Mouse (Mus musculus): ENCODE measurements around the gene Bcorl1.

The Bcorl1 gene

DNA sequence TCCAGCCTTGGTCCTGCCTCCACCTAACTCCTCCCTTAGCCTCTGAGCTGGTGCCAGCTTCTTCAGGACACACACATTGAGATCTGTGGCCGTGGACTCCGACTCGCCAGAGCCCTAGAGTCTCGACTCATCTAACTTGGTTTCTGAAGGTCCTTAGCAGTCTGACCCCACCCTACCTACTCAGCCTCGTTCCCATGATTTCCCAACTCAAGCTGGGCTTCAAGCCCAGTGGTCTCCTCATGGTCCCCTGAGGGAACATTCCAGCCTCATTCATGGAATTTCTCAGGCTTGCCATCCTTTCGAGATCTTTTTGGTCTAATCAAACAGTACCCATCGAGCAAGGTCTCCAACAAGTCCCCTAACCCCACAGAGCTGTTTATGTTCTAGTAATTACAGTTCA is 100.8 kb downstream of the Bcorl1 start:
- DNase-seq (ENCODE audit: low spot score in 2 of 2), result no peak

DNA sequence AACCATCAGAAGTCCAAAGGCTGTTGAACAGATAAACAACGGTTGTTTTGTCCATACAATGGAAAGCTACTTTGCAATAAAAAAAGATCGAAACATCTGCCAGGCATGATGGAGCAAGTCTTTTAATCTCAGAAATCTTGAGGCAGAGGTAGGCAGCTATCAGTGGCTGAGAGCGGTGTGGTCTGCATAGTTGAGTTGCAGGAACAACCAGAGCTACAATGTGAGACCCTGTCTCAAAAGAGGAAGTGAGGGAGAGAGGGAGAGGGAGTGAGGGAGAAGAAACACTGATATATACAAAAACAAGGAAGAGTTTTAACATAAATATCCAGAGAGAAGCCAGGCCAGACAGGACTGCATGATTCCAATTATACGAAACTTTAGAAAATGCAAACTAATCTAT is 103.5 kb downstream of the Bcorl1 start:
- no peak for DNase-seq (ENCODE audit: low spot score in 2 of 2)

DNA sequence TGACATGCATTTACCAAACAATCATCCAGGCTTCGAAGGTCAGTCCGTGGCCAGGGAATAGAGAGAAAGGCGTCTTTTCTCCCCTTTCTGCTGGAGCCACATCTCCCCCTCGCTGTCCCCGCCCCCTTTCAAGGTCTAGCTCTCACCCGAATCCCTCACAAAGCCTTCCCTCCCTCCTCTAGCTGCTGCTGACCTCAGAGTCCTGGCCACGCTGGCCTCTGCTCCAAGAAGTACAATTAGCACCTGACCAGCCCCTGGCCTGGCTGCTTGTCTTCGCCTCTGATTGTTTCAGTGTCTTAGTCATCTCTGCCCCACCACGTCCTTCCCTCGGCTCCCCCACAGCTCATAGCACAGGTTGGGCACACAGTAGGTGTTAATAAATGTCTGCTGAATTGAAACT is 108.5 kb downstream of the Bcorl1 start:
- DNase-seq (ENCODE audit: low spot score in 2 of 2), result no peak

DNA sequence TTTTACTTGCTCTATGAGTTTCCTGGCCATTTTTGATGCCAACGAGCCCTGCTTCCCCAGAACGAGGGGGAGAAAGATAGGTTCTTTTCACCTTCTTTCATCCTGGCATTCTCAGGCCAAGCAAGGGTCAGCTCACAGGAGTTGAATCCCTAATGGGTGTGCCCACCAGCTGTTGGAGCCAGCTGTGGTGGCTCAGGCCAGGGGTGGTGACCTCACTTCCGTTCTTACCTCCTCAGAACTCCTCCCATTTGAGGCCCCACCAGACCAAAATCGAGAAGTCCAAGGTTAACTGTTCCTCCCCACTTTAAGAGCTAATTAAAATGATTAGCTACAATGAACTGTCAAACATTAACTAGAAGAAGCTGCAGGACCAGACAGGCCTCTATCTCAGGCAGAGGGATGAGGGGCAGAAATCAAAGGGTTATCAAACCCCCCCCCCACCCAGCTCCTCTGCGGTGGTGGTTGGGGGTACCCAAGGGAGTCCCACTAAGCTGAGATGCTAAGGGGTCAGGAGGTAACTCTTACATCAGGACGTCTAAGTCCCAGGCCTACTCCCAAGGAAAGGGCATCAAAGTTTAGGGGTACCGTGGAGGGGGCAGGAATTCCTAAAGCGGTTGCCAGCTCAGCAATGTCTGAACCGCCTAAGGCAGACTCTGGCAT is 111.2 kb downstream of the Bcorl1 start:
- no peak for DNase-seq (ENCODE audit: low spot score in 2 of 2)

DNA sequence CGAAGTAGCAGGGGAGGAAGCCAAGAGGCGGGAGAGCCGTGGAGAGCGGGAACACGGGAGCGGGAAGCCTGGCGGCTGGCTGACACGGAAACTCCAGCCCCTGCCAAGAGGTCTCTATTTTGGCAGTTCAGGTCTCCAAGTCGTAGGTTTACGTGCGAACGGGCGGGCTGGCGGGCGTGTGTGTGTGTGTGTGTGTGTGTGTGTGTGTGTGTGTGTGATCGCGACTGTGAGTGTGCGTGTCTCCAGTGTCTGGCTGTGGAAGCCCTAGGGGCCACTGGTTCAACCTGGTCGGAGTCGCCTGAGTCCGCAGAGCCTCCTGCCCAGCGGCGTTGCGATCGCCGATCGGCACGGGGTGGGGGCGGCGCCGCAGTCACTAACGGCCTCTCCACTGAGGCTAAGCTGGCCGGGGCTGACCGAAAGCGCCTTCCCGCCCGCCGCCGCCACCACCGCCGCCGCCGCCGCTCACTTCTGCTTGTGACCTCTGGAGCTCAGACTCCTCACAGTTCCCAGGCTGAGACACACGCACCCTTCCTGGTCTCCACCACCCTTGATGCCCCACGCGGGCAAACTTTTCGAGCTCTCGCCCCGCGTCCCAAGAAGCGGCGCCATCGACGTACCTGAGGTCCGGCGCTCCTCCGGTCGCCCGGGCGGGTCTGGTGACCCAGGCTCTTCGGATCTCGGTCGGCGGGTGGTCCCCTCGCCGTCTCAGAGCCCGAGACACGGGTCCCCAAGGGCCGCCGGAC is 111.9 kb downstream of the Bcorl1 start:
- no peak for DNase-seq (ENCODE audit: low spot score in 2 of 2)

DNA sequence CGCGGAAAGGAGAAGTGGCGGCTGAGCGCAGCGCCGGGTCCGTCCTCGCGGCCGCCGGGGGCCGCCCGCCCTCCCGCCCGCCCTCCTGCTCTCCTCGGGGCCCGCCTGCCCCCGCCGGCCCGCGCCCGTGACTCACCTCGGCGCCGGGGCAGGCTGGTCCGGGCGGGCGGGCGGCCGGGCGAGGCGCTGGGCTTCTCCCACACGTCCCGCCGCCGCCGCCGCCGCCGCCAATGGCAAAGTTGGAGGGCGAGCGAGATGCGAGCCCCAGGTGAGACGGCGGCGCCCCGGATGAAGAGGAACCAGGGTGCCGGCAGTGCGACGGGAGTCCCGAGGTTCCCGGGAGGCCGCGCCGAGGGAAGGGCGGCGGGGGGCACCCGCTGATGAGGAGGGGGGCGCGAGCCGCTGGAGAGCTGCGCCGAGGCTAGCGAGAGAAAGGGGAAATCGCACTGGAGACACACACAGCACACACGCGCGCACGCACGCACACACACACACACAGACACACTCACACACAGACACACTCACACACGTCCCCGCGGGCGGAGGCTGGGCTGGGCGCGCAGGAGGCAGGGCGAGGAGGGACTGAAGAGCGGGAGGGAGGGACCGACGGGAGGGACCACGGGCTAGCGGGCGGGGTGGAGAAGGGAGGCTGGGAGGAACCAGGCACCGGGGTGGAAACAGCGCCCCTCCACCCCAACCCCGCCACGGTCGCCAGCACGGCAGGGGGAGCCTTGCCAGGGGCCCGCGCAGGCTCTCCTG is 112.8 kb downstream of the Bcorl1 start:
- DNase-seq (ENCODE audit: low spot score in 2 of 2), result peak; percentile 20 to 27

DNA sequence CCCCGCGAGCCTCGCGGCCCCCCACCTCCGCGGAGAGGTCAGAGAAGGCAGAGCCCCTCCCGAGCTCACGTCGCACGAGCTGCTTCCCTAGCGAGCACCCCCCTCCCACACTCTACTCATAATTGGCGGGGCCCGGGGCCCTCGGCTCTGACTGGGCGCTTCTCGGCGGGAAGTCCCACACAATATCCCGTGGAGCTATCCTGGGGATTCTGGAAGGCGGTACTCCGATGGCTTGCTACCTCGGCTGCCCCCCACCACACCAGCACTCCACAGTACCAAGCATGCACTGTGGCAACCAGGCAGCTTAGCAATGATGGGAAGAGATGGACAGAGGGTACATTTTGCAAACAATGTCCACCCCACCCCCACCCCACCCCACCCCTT is 113.3 kb downstream of the Bcorl1 start:
- DNase-seq (ENCODE audit: low spot score in 2 of 2), result no peak

DNA sequence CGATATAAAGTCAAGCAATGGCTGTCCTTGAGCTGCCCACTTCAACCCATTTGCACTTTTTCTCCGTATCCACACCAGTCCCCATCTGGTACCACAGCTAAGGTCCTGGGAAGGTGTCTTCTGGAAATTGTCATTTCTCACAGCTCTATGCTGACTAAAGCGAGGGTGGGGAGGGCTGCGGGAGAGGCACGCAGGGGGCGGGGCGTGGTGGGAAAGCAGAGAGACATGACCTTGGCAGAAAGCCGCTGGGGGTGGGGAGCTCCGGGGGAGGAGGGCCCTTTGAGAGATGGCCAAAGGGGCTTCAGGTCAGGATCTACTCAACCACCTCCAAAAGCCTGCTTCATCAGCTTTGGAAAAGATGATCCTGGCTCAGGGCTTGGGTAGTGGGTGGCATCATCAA is 113.9 kb downstream of the Bcorl1 start:
- DNase-seq (ENCODE audit: low spot score in 2 of 2), result no peak

DNA sequence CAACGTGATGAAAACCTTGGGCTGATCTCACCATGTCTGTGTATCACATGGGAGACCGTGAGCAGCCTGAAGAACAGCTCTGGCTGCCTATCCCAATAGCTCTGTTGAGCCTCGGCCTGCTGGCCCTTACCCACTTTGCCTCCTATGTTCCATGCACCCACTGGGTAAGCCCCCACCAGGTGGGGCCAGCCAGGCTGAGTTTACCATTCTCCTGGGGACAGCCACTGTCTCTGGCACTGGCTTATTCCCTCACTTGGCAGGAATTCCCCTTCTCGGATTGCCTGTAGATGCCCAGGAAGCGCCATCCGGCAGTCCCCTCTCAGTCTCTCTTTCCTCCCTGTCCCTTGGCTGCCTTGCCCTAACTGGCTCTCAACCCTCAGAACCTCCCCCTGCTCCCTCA is 115.8 kb downstream of the Bcorl1 start:
- DNase-seq (ENCODE audit: low spot score in 2 of 2), result no peak

Measured in frontal cortex, postnatal 10 days (tissue).